Mouse (Mus musculus) MEL (cell line): ENCODE measurements around the gene Lsp1. TPM values are rescaled to one million over a fixed set of nuclear protein-coding genes. Genes with fewer than 3 reads are reported as not detected.

Source experiments
- DNase-seq: peaks from one replicate; pipeline ENCODE4 v3.0.0; 2011; ENCODE audit warnings: low read depth, low spot score
- H3K27ac ChIP-seq: 2 replicates; pipeline ENCODE4 v1.5.1; 2012; ENCODE audit warnings: low read depth, mild to moderate bottlenecking, control low read depth, low read length, moderate library complexity; ENCODE audit not compliant: control insufficient read depth
- H3K27me3 ChIP-seq, 2 experiments: fragments of 150-350 bp in 1 of 2; sonication (generic) in 1 of 2; 2 replicates each; pipeline ENCODE4 v1.6.1; 2012; ENCODE audit warnings: low read length in 2 of 2, mild to moderate bottlenecking in 2 of 2, improper control_type of control experiment in 1 of 2, moderate library complexity in 1 of 2; ENCODE audit not compliant: insufficient read depth in 2 of 2, control insufficient read depth in 1 of 2
- H3K36me3 ChIP-seq, 2 experiments: 2 replicates each; pipeline ENCODE4 v1.6.1; 2012 to 2014; ENCODE audit warnings: low read length in 2 of 2, improper control_type of control experiment in 1 of 2, inconsistent platforms in 1 of 2, mild to moderate bottlenecking in 1 of 2; ENCODE audit not compliant: insufficient read depth in 2 of 2, control insufficient read depth in 1 of 2
- H3K4me1 ChIP-seq, 2 experiments: fragments of 150-350 bp in 1 of 2; sonication (generic) in 1 of 2; 2 replicates each; pipeline ENCODE4 v1.6.1; 2012; ENCODE audit warnings: low read length in 2 of 2, improper control_type of control experiment in 1 of 2, mild to moderate bottlenecking in 1 of 2; ENCODE audit not compliant: insufficient read depth in 2 of 2, control insufficient read depth in 1 of 2
- H3K4me3 ChIP-seq, 2 experiments: fragments of 150-350 bp in 1 of 2; sonication (generic) in 1 of 2; 2 replicates each; pipeline ENCODE4 v1.5.1; 2012; ENCODE audit warnings: low read depth in 2 of 2, low read length in 2 of 2, mild to moderate bottlenecking in 2 of 2, moderate library complexity in 2 of 2, control low read depth in 1 of 2, improper control_type of control experiment in 1 of 2; ENCODE audit not compliant: control insufficient read depth in 1 of 2, insufficient read depth in 1 of 2
- H3K79me2 ChIP-seq: 2 replicates; pipeline ENCODE4 v1.6.1; 2012; ENCODE audit warnings: mild to moderate bottlenecking, low read length, moderate library complexity; ENCODE audit not compliant: control insufficient read depth, poor library complexity, insufficient read depth
- H3K9ac ChIP-seq: 2 replicates; pipeline ENCODE4 v1.6.1; 2012; ENCODE audit warnings: low read depth, mild to moderate bottlenecking, control low read depth, low read length, moderate library complexity; ENCODE audit not compliant: control insufficient read depth, poor library complexity, severe bottlenecking
- H3K9me3 ChIP-seq: fragments of 150-350 bp; sonication (generic); replicated peaks from 2 replicates; pipeline ENCODE4 v1.6.1; 2012; ENCODE audit warnings: mild to moderate bottlenecking, low read length, improper control_type of control experiment, moderate library complexity; ENCODE audit not compliant: insufficient read depth
- CHD2 ChIP-seq: IDR thresholded peaks from 2 replicates; pipeline ENCODE4 v1.6.1; 2011; ENCODE audit warnings: low read length, improper control_type of control experiment
- CTCF ChIP-seq, 3 experiments: IDR thresholded peaks in 2 of 3; conservative IDR thresholded peaks in 1 of 3; 2 replicates each; pipeline ENCODE4 v1.5.1; 2011 to 2012; ENCODE audit warnings: low read length in 3 of 3, low read depth in 2 of 3, mild to moderate bottlenecking in 2 of 3, improper control_type of control experiment in 1 of 3, inconsistent platforms in 1 of 3, mixed read lengths in 1 of 3, moderate library complexity in 1 of 3; ENCODE audit not compliant: control insufficient read depth in 1 of 3, insufficient read depth in 1 of 3, poor library complexity in 1 of 3, severe bottlenecking in 1 of 3
- EP300 ChIP-seq, 2 experiments: IDR thresholded peaks; 2 replicates each; pipeline ENCODE4 v1.6.1; 2011; ENCODE audit warnings: improper control_type of control experiment in 2 of 2, low read length in 2 of 2, low read depth in 1 of 2, mild to moderate bottlenecking in 1 of 2
- GABPA ChIP-seq: IDR thresholded peaks from 2 replicates; pipeline ENCODE4 v1.6.1; 2012; ENCODE audit warnings: low read depth, mild to moderate bottlenecking, inconsistent platforms, low read length, improper control_type of control experiment, moderate library complexity
- MAFK ChIP-seq: IDR thresholded peaks from 2 replicates; pipeline ENCODE4 v1.6.1; 2011; ENCODE audit warnings: low read depth, mild to moderate bottlenecking, low read length, improper control_type of control experiment, borderline replicate concordance
- MYC ChIP-seq: IDR thresholded peaks from 2 replicates; pipeline ENCODE4 v1.6.1; 2011; ENCODE audit warnings: low read depth, mild to moderate bottlenecking, low read length, improper control_type of control experiment, moderate library complexity
- POLR2AphosphoS2 ChIP-seq: IDR thresholded peaks from 2 replicates; pipeline ENCODE4 v1.6.1; 2011; ENCODE audit warnings: low read length, improper control_type of control experiment
- POLR2AphosphoS5 ChIP-seq: IDR thresholded peaks from 2 replicates; pipeline ENCODE4 v1.6.1; 2012; ENCODE audit warnings: low read depth, borderline replicate concordance, mild to moderate bottlenecking, inconsistent platforms, low read length, moderate library complexity, mixed read lengths
- RCOR1 ChIP-seq: IDR thresholded peaks from 2 replicates; pipeline ENCODE4 v1.6.1; 2012; ENCODE audit warnings: low read depth, mild to moderate bottlenecking, inconsistent platforms, low read length, improper control_type of control experiment
- SMC3 ChIP-seq: IDR thresholded peaks from 2 replicates; pipeline ENCODE4 v1.6.1; 2011; ENCODE audit warnings: low read depth, low read length, improper control_type of control experiment
- TCF12 ChIP-seq: IDR thresholded peaks from 2 replicates; pipeline ENCODE4 v1.6.1; 2014; ENCODE audit warnings: low read depth, mild to moderate bottlenecking, inconsistent platforms, low read length, improper control_type of control experiment, moderate library complexity
- UBTF ChIP-seq: IDR thresholded peaks from 2 replicates; pipeline ENCODE4 v1.6.1; 2012; ENCODE audit warnings: low read depth, mild to moderate bottlenecking, inconsistent platforms, low read length, improper control_type of control experiment, moderate library complexity, borderline replicate concordance; ENCODE audit not compliant: insufficient read depth
- ZKSCAN1 ChIP-seq: IDR thresholded peaks from 2 replicates; pipeline ENCODE4 v1.6.1; 2012; ENCODE audit warnings: low read depth, mild to moderate bottlenecking, inconsistent platforms, low read length, improper control_type of control experiment, moderate library complexity
- ZMIZ1 ChIP-seq: IDR thresholded peaks from 2 replicates; pipeline ENCODE4 v1.6.1; 2012; ENCODE audit warnings: low read depth, mild to moderate bottlenecking, inconsistent platforms, low read length, improper control_type of control experiment, moderate library complexity
- polyA plus RNA-seq, 2 experiments: library from polyadenylated mRNA; stranded (reverse) in 1 of 2; unstranded in 1 of 2; fragments of >175 nt in 1 of 2; fragments of >200 nt in 1 of 2; gene quantifications; 2 replicates each; pipeline versions ENCODE4 v1.2.1 to v1.2.4; 2012; ENCODE audit warnings: low replicate concordance in 2 of 2, low read depth in 1 of 2; ENCODE audit not compliant: insufficient read length in 2 of 2, insufficient read depth in 1 of 2, missing spikeins in 1 of 2
- total RNA-seq: library from RNA; depleted of rRNA; stranded (reverse); fragments of 300-350 nt; gene quantifications from 2 replicates; pipeline ENCODE4 v1.2.3, GENCODE M21; 2012

The Lsp1 gene
- total and polyA plus RNA-seq, 3 experiments: not detected

DNA sequence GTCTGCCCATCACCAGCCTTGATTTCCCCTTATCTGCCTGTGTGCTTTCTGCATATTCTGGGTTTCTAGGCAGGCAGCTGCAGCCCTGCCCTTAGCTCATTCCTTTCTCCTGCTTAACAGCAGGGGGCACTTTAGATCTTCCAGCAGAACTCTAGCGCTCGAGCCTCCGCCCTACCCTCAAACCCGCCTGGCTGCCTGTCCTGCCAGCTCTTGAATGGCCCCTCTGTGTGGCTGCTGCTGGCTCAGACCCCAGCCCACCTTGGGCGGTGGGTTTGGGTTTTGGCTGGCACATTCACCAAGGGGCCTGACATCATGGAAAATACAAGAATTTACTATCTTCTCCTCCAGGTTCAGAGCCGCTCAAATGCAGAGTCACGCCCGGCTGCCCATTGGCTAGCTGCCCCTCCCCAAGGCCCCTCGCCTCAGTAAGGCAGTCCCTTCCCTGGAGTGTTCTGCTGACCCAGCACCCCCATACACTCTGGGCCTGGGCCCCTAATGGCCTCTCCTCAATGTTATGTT is 26.8 kb downstream of the Lsp1 start:
- H3K79me2 ChIP-seq: no peaks in the 10 kb centered on the region
- no peak overlapping the region for H3K4me3 ChIP-seq
- H3K27me3 ChIP-seq: no peaks in the 10 kb centered on the region
- peak; percentile 7 to 32 (median 28); a peak in 4 of 6 replicates for TF ChIP-seq CTCF (IDR thresholded peaks at IDR 0.05 in 2 of 3, conservative IDR thresholded peaks at IDR 0.05 in 1 of 3; ENCODE audit: control insufficient read depth in 1 of 3, insufficient read depth in 1 of 3, low read depth in 2 of 3, low read length in 3 of 3, poor library complexity in 1 of 3, severe bottlenecking in 1 of 3)
- no peak for TF ChIP-seq ZMIZ1
- TF ChIP-seq SMC3: peak; percentile 35
- DNase-seq: peak; percentile 4
- H3K27ac ChIP-seq: no peak overlapping the region
- no peak overlapping the region for H3K9ac ChIP-seq
- no peaks in the 10 kb centered on the region for H3K4me1 ChIP-seq
- H3K36me3 ChIP-seq: no peaks in the 10 kb centered on the region
- H3K9me3 ChIP-seq: no peaks in the 10 kb centered on the region

DNA sequence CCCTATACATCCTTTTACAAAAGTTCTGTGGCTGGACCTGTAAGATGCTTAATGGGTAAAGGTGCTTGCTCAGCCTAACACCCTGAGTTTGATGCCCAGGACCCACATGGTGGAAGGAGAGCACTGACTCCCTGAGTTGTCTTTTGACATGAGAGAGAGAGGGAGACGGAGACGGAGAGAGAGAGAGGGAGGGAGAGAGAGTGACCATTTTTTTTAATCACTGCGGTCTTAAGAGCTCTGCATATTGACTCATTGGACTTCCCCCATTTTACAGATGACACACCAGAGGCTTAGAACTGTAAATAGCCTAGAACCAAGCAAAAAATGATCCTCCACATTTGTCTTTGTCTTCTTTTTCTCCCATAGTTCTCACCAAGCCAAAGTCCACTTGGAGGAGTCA is 27.4 kb downstream of the Lsp1 start:
- Histone ChIP-seq H3K27me3 (no peaks in the 10 kb centered on the region), H3K79me2 (no peaks in the 10 kb centered on the region), H3K9ac (no peak overlapping the region), H3K27ac (no peak overlapping the region), H3K4me1 (no peaks in the 10 kb centered on the region), H3K36me3 (no peaks in the 10 kb centered on the region), H3K4me3 (no peak overlapping the region), H3K9me3 (no peaks in the 10 kb centered on the region)
- no peak for TF ChIP-seq GABPA
- TF ChIP-seq CHD2: no peak
- no peak for TF ChIP-seq RCOR1
- TF ChIP-seq UBTF: no peak
- no peak for TF ChIP-seq EP300 (IDR thresholded peaks at IDR 0.05; ENCODE audit: low read depth in 1 of 2, low read length in 2 of 2)
- no peak for TF ChIP-seq POLR2AphosphoS5
- TF ChIP-seq POLR2AphosphoS2: no peak
- TF ChIP-seq ZKSCAN1: no peak
- no peak for TF ChIP-seq MAFK
- DNase-seq: no peak

DNA sequence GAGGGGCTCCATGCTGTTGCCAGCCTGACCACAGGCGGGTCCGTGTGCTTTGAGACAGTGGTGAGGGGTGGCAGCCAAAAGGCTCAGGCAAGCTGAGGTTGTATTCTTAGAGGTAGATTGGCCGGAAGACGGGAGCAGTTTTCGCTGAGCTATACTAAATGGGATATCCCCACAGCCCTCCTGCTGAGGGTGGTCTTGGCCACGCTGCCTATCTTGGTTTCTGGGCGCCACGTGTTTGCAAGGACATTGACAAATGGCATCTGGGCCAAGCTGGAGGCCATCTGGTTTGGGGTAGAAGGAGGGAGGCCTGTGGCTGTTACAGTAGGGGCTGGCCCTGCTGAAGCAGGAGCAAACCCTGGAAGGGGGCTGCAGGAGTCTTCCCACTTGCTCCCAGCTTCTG is 32.9 kb downstream of the Lsp1 start:
- Histone ChIP-seq H3K9me3 (no peaks in the 10 kb centered on the region), H3K79me2 (no peaks in the 10 kb centered on the region), H3K27me3 (no peaks in the 10 kb centered on the region), H3K27ac (no peak overlapping the region), H3K4me1 (no peaks in the 10 kb centered on the region), H3K9ac (no peak overlapping the region), H3K4me3 (no peak overlapping the region), H3K36me3 (no peaks in the 10 kb centered on the region)
- TF ChIP-seq MYC (no peak), TCF12 (no peak), SMC3 (no peak), ZMIZ1 (no peak), RCOR1 (no peak), EP300 (IDR thresholded peaks at IDR 0.05; ENCODE audit: low read depth in 1 of 2, low read length in 2 of 2) (no peak)
- no peak for DNase-seq
